Mouse (Mus musculus): ENCODE measurements around the gene Cyp26b1. TPM values are rescaled to one million over a fixed set of nuclear protein-coding genes. Genes with fewer than 3 reads are reported as not detected.

Cyp26b1 gene
- polyA plus RNA-seq, 2 experiments: 0.07 TPM; not detected in 1

DNA sequence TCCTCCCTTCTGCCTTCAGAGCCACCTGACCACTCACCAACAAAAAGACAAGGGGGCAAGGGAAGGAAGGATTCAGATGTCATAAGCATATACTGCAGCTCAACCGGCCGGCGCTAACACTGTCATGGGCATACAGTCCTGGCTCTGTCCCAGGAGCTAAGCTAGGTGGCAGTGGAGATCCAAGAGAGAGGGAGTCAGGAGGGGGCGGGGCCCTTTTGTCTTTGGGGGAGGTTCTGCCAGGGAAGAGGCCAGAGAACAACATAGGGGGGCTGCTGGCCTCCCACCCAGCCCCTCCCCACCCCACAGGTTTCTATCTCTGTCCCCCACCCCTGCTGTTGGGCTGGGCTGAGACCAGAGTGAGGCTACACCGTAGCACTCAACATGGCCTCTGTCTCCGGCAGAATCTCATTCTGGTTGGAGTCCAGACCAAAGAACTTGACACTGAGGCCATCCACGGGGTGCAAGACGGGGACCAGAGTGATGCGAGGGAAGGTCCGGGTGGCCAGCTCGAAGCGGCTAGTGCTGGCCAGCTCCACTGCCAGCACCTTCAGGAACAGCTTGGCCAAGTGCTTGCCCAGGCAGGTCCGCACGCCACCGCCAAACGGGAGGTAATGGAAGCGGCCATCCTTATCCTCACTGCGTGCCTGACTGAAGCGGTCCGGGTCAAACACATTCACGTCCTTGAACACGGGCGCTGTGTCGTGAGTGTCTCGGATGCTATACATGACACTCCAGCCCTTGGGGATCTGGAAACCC, 19.6 kb downstream of the Cyp26b1 start:
- Histone ChIP-seq H3K4me3 (ENCODE audit: insufficient read depth in 1 of 2, low read depth in 2 of 2, low read length in 2 of 2) (no peak overlapping the region), H3K4me1 (replicated peaks; ENCODE audit: control insufficient read depth in 2 of 2, insufficient read depth in 2 of 2, low read length in 1 of 2) (no peaks in the 10 kb centered on the region), H3K27ac (no peak overlapping the region), H3K27me3 (ENCODE audit: control insufficient read depth, insufficient read depth, low read length) (no peaks in the 10 kb centered on the region), H3K4me2 (ENCODE audit: low read depth) (no peak overlapping the region), H3K36me3 (replicated peaks; ENCODE audit: control insufficient read depth, insufficient read depth, low read depth) (no peaks in the 10 kb centered on the region), H3K9ac (replicated peaks) (no peak overlapping the region), H3K9me3 (ENCODE audit: control insufficient read depth, low read length) (no peaks in the 10 kb centered on the region)
- no peak for ATAC-seq (ENCODE audit: insufficient read depth)
- no peak for DNase-seq (ENCODE audit: low read depth in 3 of 3, low spot score in 3 of 3)
- WGBS (ENCODE audit: insufficient replicate concordance): 57% methylated on average over 24 of the region's 25 CpGs
- TF ChIP-seq CTCF (IDR thresholded peaks at IDR 0.05; ENCODE audit: low read depth) (peak; percentile 45), EP300 (IDR thresholded peaks at IDR 0.05; ENCODE audit: low read depth) (no peak)

DNA sequence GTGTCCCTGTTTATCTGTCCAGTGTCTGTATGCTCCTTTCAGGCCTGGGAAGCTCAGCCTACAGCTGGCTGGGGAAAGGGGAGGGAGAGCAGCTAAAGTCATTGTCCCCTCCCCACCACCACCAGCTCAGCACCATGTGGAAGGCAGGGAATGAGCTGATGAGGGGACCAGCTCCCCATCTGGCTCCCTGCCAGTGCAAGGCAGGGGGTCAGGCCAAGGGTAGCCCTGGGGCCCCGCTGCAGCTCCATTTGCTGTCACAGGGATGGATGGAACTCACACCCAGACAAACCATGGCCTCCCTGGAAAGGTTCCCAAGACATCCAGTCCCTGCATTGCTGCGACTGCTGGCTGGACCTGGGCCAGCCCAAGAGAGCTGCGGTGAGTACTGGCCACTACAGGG, 23.7 kb downstream of the Cyp26b1 start:
- no peak overlapping the region for H3K27ac ChIP-seq
- WGBS (ENCODE audit: insufficient replicate concordance): 62% methylated on average over 3 of the region's 3 CpGs
- no peak for ATAC-seq (ENCODE audit: insufficient read depth)

DNA sequence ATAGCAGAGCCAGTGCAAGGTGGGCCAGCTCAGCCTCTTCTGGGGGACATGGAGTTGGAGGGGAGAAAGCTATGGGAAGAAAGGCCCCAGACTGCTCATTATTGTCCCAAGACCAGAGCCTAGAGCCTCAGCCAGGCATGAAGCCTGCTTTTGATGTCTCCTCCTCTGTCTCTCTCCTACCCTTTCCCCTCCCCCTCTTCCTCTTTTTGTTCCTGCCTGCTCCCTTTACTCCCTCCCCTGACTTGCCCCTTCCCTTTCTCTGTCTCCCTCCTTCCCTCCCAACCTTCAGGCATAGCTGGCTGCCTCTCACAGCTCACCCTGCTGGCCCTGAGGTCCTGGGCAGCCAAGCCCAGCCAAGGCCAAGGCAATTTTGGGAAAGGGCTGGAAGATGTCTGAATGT, 24.1 kb downstream of the Cyp26b1 start:
- Histone ChIP-seq H3K4me2 (ENCODE audit: low read depth) (no peak overlapping the region), H3K4me1 (replicated peaks; ENCODE audit: control insufficient read depth in 2 of 2, insufficient read depth in 2 of 2, low read length in 1 of 2) (no peaks in the 10 kb centered on the region), H3K9ac (replicated peaks) (no peak overlapping the region), H3K27ac (no peak overlapping the region), H3K36me3 (replicated peaks; ENCODE audit: control insufficient read depth, insufficient read depth, low read depth) (no peaks in the 10 kb centered on the region), H3K4me3 (ENCODE audit: insufficient read depth in 1 of 2, low read depth in 2 of 2, low read length in 2 of 2) (no peak overlapping the region), H3K9me3 (ENCODE audit: control insufficient read depth, low read length) (no peaks in the 10 kb centered on the region), H3K27me3 (ENCODE audit: control insufficient read depth, insufficient read depth, low read length) (no peaks in the 10 kb centered on the region)
- no peak for TF ChIP-seq CTCF (IDR thresholded peaks at IDR 0.05; ENCODE audit: low read depth)
- TF ChIP-seq EP300 (IDR thresholded peaks at IDR 0.05; ENCODE audit: low read depth): no peak
- DNase-seq (ENCODE audit: low read depth in 3 of 3, low spot score in 3 of 3) (no peak), ATAC-seq (ENCODE audit: insufficient read depth) (no peak)

More for the DNA sequence above, 23.7 kb downstream of the Cyp26b1 start:
- Histone ChIP-seq H3K9ac (replicated peaks) (no peak overlapping the region), H3K4me3 (ENCODE audit: insufficient read depth in 1 of 2, low read depth in 2 of 2, low read length in 2 of 2) (no peak overlapping the region), H3K9me3 (ENCODE audit: control insufficient read depth, low read length) (no peaks in the 10 kb centered on the region), H3K36me3 (replicated peaks; ENCODE audit: control insufficient read depth, insufficient read depth, low read depth) (no peaks in the 10 kb centered on the region), H3K4me1 (replicated peaks; ENCODE audit: control insufficient read depth in 2 of 2, insufficient read depth in 2 of 2, low read length in 1 of 2) (no peaks in the 10 kb centered on the region), H3K4me2 (ENCODE audit: low read depth) (no peak overlapping the region), H3K27me3 (ENCODE audit: control insufficient read depth, insufficient read depth, low read length) (no peaks in the 10 kb centered on the region)
- TF ChIP-seq EP300 (IDR thresholded peaks at IDR 0.05; ENCODE audit: low read depth) (no peak), CTCF (IDR thresholded peaks at IDR 0.05; ENCODE audit: low read depth) (no peak)
- no peak for DNase-seq (ENCODE audit: low read depth in 3 of 3, low spot score in 3 of 3)

DNA sequence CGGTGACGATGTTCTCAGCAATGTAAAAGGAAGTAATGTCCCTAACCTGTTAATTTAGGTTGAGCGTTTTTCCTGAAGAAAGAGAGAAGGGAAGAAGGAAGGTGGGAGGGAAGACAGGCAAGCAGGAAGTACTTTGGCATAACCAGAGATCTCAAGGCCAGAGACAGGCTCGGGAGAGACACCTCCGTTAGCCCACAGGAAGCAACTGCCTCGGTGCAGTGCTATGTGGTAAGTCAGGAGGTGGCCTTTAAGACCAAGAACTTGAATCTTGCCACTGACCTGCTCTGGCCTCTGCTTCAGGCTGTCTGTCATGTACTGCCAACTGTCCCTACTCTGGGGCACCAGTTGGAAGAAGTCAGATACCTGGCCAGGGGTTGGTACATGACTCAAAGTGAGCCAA, 24.8 kb downstream of the Cyp26b1 start:
- H3K4me1 ChIP-seq (replicated peaks; ENCODE audit: control insufficient read depth in 2 of 2, insufficient read depth in 2 of 2, low read length in 1 of 2): no peaks in the 10 kb centered on the region
- H3K27me3 ChIP-seq (ENCODE audit: control insufficient read depth, insufficient read depth, low read length): no peaks in the 10 kb centered on the region
- H3K27ac ChIP-seq: no peak overlapping the region
- H3K36me3 ChIP-seq (replicated peaks; ENCODE audit: control insufficient read depth, insufficient read depth, low read depth): no peaks in the 10 kb centered on the region
- TF ChIP-seq EP300 (IDR thresholded peaks at IDR 0.05; ENCODE audit: low read depth): no peak
- TF ChIP-seq CTCF (IDR thresholded peaks at IDR 0.05; ENCODE audit: low read depth): no peak
- no peak overlapping the region for H3K4me3 ChIP-seq (ENCODE audit: insufficient read depth in 1 of 2, low read depth in 2 of 2, low read length in 2 of 2)
- H3K4me2 ChIP-seq (ENCODE audit: low read depth): no peak overlapping the region
- 18% methylated on average over 6 of the region's 6 CpGs for WGBS (ENCODE audit: insufficient replicate concordance)
- no peaks in the 10 kb centered on the region for H3K9me3 ChIP-seq (ENCODE audit: control insufficient read depth, low read length)
- ATAC-seq (ENCODE audit: insufficient read depth) (no peak), DNase-seq (ENCODE audit: low read depth in 3 of 3, low spot score in 3 of 3) (no peak)
- no peak overlapping the region for H3K9ac ChIP-seq (replicated peaks)

DNA sequence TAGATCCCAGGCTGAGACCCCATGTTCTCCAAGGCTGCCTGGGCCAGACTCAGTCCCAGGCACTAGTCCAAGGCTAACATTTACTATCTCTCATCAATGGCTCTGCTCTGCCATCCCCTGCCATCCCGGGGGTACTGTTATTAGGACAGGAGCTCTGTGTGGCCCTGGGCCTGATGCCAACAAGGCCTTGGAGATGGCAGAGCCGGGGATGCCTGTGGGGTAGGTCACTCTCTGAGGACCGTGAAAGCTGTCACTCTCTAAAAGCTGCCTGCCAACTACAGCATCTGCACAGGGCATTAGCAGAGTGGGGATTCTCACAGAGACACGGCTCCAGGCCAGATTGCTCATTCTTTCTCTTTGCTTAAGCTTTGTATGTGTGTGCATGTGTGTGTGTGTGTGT, 26.0 kb downstream of the Cyp26b1 start:
- Histone ChIP-seq H3K27ac (no peak overlapping the region), H3K4me2 (ENCODE audit: low read depth) (no peak overlapping the region), H3K9ac (replicated peaks) (no peak overlapping the region), H3K4me3 (ENCODE audit: insufficient read depth in 1 of 2, low read depth in 2 of 2, low read length in 2 of 2) (no peak overlapping the region), H3K27me3 (ENCODE audit: control insufficient read depth, insufficient read depth, low read length) (no peaks in the 10 kb centered on the region), H3K9me3 (ENCODE audit: control insufficient read depth, low read length) (no peaks in the 10 kb centered on the region), H3K36me3 (replicated peaks; ENCODE audit: control insufficient read depth, insufficient read depth, low read depth) (no peaks in the 10 kb centered on the region), H3K4me1 (replicated peaks; ENCODE audit: control insufficient read depth in 2 of 2, insufficient read depth in 2 of 2, low read length in 1 of 2) (no peaks in the 10 kb centered on the region)
- DNase-seq (ENCODE audit: low read depth in 3 of 3, low spot score in 3 of 3) (no peak), ATAC-seq (ENCODE audit: insufficient read depth) (no peak)
- WGBS (ENCODE audit: insufficient replicate concordance): 65% methylated on average over 4 of the region's 4 CpGs
- TF ChIP-seq EP300 (IDR thresholded peaks at IDR 0.05; ENCODE audit: low read depth) (no peak), CTCF (IDR thresholded peaks at IDR 0.05; ENCODE audit: low read depth) (no peak)
